Mouse (Mus musculus) small intestine, adult 2 months (tissue): Measurements from ENCODE around the gene Csf3.
"Not testable (repeated sequence)": the region's sequence is repeated elsewhere in the genome, so short reads cannot be mapped to it uniquely, and the experiment has no call there.

Experiments
- CTCF ChIP-seq: fragments of 200-500 bp; IDR thresholded peaks from 2 replicates; pipeline ENCODE4 v1.5.1; 2012; ENCODE audit warnings: low read depth, mild to moderate bottlenecking, control low read depth, inconsistent platforms, low read length, moderate library complexity, mixed read lengths; ENCODE audit not compliant: insufficient replicate concordance, insufficient read length; ENCODE audit errors: extremely low read depth
- POLR2A ChIP-seq: fragments of 200-500 bp; IDR thresholded peaks from 2 replicates; pipeline ENCODE4 v1.6.1; 2012; ENCODE audit warnings: low read depth, mild to moderate bottlenecking, control low read depth, inconsistent platforms, low read length, moderate library complexity

GRCm38 (mm10) chr11:98673136-98673535 lies 27.9 kb upstream of the Csf3 start:
- TF ChIP-seq CTCF = peak; percentile 34; the same call in 1 of the 2 replicates
- not testable (repeated sequence) for TF ChIP-seq POLR2A
